Mouse (Mus musculus): ENCODE results near the gene Nprl2. TPM values are rescaled to one million over a fixed set of nuclear protein-coding genes. Genes with fewer than 3 reads are reported as not detected.
A peak's percentile ranks its signal among the peaks of the same experiment; 100 is the strongest.

The Nprl2 gene
- total and polyA plus RNA-seq, 3 experiments: 17.2 to 33.6 (median 22.1) TPM

GRCm38 (mm10) chr9:107582509-107583062 is 40.6 kb downstream of the Nprl2 start:
- H3K4me3 ChIP-seq: no peak overlapping the region
- H3K79me2 ChIP-seq (replicated peaks; ENCODE audit: control insufficient read depth, insufficient read depth, low read length): no peaks in the 10 kb centered on the region
- H3K9ac ChIP-seq (ENCODE audit: low read depth, low read length): no peak overlapping the region
- H3K27ac ChIP-seq: no peak overlapping the region
- no peaks in the 10 kb centered on the region for H3K27me3 ChIP-seq (ENCODE audit: control insufficient read depth, insufficient read depth, low read length)
- intact Hi-C loops (cut with DNase I): no loop called here
- no peaks in the 10 kb centered on the region for H3K36me3 ChIP-seq (ENCODE audit: control insufficient read depth, insufficient read depth, low read length)
- WGBS: 90% methylated on average over 7 of the region's 7 CpGs
- DNase-seq: no peak
- peaks cover 9% of the 10 kb centered on the region for H3K4me1 ChIP-seq (ENCODE audit: control insufficient read depth, insufficient read depth, low read length)
- TF ChIP-seq POLR2A (IDR thresholded peaks at IDR 0.05; ENCODE audit: insufficient read depth, low read depth, low read length): no peak

- H3K36me3 ChIP-seq (ENCODE audit: control insufficient read depth, insufficient read depth, low read length): no peaks in the 10 kb centered on the region
- H3K79me2 ChIP-seq (replicated peaks; ENCODE audit: control insufficient read depth, insufficient read depth, low read length): no peaks in the 10 kb centered on the region
- H3K9ac ChIP-seq (ENCODE audit: low read depth, low read length): no peak overlapping the region
- H3K4me3 ChIP-seq: no peak overlapping the region
- peaks cover 9% of the 10 kb centered on the region for H3K4me1 ChIP-seq (ENCODE audit: control insufficient read depth, insufficient read depth, low read length)
- DNase-seq: no peak
- H3K27ac ChIP-seq: no peak overlapping the region
- no peaks in the 10 kb centered on the region for H3K27me3 ChIP-seq (ENCODE audit: control insufficient read depth, insufficient read depth, low read length)
- intact Hi-C loops (cut with DNase I): no loop called here
- TF ChIP-seq CTCF (IDR thresholded peaks at IDR 0.05) (no peak), POLR2A (IDR thresholded peaks at IDR 0.05; ENCODE audit: insufficient read depth, low read depth, low read length) (no peak), EP300 (IDR thresholded peaks at IDR 0.05; ENCODE audit: insufficient read depth, low read depth, low read length) (no peak)
- 92% methylated on average over 14 of the region's 14 CpGs for WGBS
Measured at GRCm38 (mm10) chr9:107583174-107583573, 41.1 kb downstream of the Nprl2 start.

GRCm38 (mm10) chr9:107586504-107586903 is 44.5 kb downstream of the Nprl2 start:
- intact Hi-C loops (cut with DNase I): no loop called here
- H3K4me3 ChIP-seq: no peak overlapping the region
- H3K27ac ChIP-seq: no peak overlapping the region
- no peak for DNase-seq
- no peaks in the 10 kb centered on the region for H3K27me3 ChIP-seq (ENCODE audit: control insufficient read depth, insufficient read depth, low read length)
- H3K4me1 ChIP-seq (ENCODE audit: control insufficient read depth, insufficient read depth, low read length): no peaks in the 10 kb centered on the region; the same call in none of the 2 replicates
- H3K9ac ChIP-seq (ENCODE audit: low read depth, low read length): no peak overlapping the region
- H3K79me2 ChIP-seq (replicated peaks; ENCODE audit: control insufficient read depth, insufficient read depth, low read length): no peaks in the 10 kb centered on the region
- TF ChIP-seq EP300 (IDR thresholded peaks at IDR 0.05; ENCODE audit: insufficient read depth, low read depth, low read length) (no peak), POLR2A (IDR thresholded peaks at IDR 0.05; ENCODE audit: insufficient read depth, low read depth, low read length) (no peak), CTCF (IDR thresholded peaks at IDR 0.05) (no peak)
- H3K36me3 ChIP-seq (ENCODE audit: control insufficient read depth, insufficient read depth, low read length): no peaks in the 10 kb centered on the region
- WGBS: 79% methylated on average over 5 of the region's 5 CpGs

GRCm38 (mm10) chr9:107586974-107587832 is 45.2 kb downstream of the Nprl2 start, which contains the start of gene Ifrd2:
TSS of gene Ifrd2 (plus strand) at chr9:107587642.
- peak within 1 kb of the TSS; percentile 64 for H3K9ac ChIP-seq (ENCODE audit: low read depth, low read length)
- H3K4me1 ChIP-seq (ENCODE audit: control insufficient read depth, insufficient read depth, low read length): no peaks in the 10 kb centered on the region; the same call in 1 of the 2 replicates
- peak within 1 kb of the TSS; percentile 79 for H3K27ac ChIP-seq
- H3K79me2 ChIP-seq (replicated peaks; ENCODE audit: control insufficient read depth, insufficient read depth, low read length): no peaks in the 10 kb centered on the region
- TF ChIP-seq EP300 (IDR thresholded peaks at IDR 0.05; ENCODE audit: insufficient read depth, low read depth, low read length) (peak; percentile 80), POLR2A (IDR thresholded peaks at IDR 0.05; ENCODE audit: insufficient read depth, low read depth, low read length) (peak; percentile 71), CTCF (IDR thresholded peaks at IDR 0.05) (no peak)
- peak; percentile 95 to 99 for DNase-seq
- WGBS: 9% methylated on average over 46 of the region's 46 CpGs
- peak within 1 kb of the TSS; percentile 84 for H3K4me3 ChIP-seq
- no peaks in the 10 kb centered on the region for H3K27me3 ChIP-seq (ENCODE audit: control insufficient read depth, insufficient read depth, low read length)
- intact Hi-C loops (cut with DNase I): no loop called here
- no peaks in the 10 kb centered on the region for H3K36me3 ChIP-seq (ENCODE audit: control insufficient read depth, insufficient read depth, low read length)

GRCm38 (mm10) chr9:107587833-107588639 is 46.0 kb downstream of the Nprl2 start:
- intact Hi-C loops (cut with DNase I): no loop called here
- WGBS: 1% methylated on average over 33 of the region's 33 CpGs
- H3K27ac ChIP-seq: peak overlapping the region; percentile 79
- H3K4me3 ChIP-seq: peak overlapping the region; percentile 84
- no peaks in the 10 kb centered on the region for H3K79me2 ChIP-seq (replicated peaks; ENCODE audit: control insufficient read depth, insufficient read depth, low read length)
- no peaks in the 10 kb centered on the region for H3K27me3 ChIP-seq (ENCODE audit: control insufficient read depth, insufficient read depth, low read length)
- H3K9ac ChIP-seq (ENCODE audit: low read depth, low read length): peak overlapping the region; percentile 64
- DNase-seq: no peak
- no peaks in the 10 kb centered on the region; the same call in 1 of the 2 replicates for H3K4me1 ChIP-seq (ENCODE audit: control insufficient read depth, insufficient read depth, low read length)
- TF ChIP-seq CTCF (IDR thresholded peaks at IDR 0.05): no peak
- no peak for TF ChIP-seq EP300 (IDR thresholded peaks at IDR 0.05; ENCODE audit: insufficient read depth, low read depth, low read length)
- no peak for TF ChIP-seq POLR2A (IDR thresholded peaks at IDR 0.05; ENCODE audit: insufficient read depth, low read depth, low read length)
- no peaks in the 10 kb centered on the region for H3K36me3 ChIP-seq (ENCODE audit: control insufficient read depth, insufficient read depth, low read length)
